Mouse (Mus musculus): Measurements from ENCODE around the gene Cdc6. TPM values are rescaled to one million over a fixed set of nuclear protein-coding genes. Genes with fewer than 3 reads are reported as not detected.
"Not testable (repeated sequence)": the region's sequence is repeated elsewhere in the genome, so short reads cannot be mapped to it uniquely, and the experiment has no call there.

The Cdc6 gene
- total and polyA plus RNA-seq, 2 experiments from 2014 or later, result 1.3 to 2.3 TPM

DNA sequence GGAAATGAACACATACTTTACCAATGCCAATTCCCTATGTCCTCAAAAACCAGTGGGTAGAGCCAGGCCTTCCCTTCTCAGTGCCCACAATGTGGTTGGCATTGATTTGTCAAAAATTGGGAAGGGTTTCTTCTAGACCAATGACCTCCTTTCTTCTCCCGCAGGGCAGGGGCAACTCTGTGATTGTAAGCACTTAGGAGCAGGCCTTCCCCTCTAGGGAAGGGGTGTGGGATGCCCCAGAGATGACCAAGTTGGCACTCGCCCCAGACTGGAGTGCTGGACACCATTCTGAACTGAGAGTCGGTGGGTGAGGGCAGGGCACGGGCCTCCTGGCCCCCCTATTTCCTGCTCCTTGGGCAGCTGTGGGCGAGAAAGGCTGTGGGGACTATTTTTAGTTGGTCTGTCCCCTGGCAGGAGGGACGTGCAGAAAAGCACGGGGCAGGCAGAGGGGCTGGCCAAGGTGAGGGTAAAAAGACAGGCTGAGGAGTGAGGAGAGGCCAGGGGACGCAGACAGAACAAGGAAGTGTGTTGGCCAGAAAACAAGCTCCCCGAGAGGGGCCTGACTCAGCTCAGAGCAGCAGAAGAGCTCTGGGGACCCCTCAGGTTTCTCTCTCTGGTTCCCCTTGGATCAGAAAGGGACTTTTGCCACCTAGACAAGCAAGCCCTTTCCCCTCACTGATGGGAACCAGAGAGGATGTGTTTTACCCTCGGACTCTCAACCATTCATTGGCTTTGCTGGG, 23.3 kb downstream of the Cdc6 start:
- no peak overlapping the region for H3K9ac ChIP-seq
- TF ChIP-seq CTCF (IDR thresholded peaks at IDR 0.05; ENCODE audit: low read depth), result no peak
- no peaks in the 10 kb centered on the region; the same call in 1 of the 2 replicates for H3K27me3 ChIP-seq (ENCODE audit: insufficient read depth, low read length)
- H3K4me2 ChIP-seq (ENCODE audit: low read depth), result no peak overlapping the region
- H3K27ac ChIP-seq (ENCODE audit: low read depth, low read length), result no peak overlapping the region
- no peak overlapping the region for H3K4me3 ChIP-seq (ENCODE audit: low read depth, low read length)
- 37% methylated on average over 10 of the region's 10 CpGs for WGBS
- H3K4me1 ChIP-seq (ENCODE audit: insufficient read depth), result peaks cover 17% of the 10 kb centered on the region
- ATAC-seq (no peak), DNase-seq (no peak)
- H3K9me3 ChIP-seq (ENCODE audit: low read length), result no peaks in the 10 kb centered on the region
- no peaks in the 10 kb centered on the region for H3K36me3 ChIP-seq (ENCODE audit: insufficient read depth)

DNA sequence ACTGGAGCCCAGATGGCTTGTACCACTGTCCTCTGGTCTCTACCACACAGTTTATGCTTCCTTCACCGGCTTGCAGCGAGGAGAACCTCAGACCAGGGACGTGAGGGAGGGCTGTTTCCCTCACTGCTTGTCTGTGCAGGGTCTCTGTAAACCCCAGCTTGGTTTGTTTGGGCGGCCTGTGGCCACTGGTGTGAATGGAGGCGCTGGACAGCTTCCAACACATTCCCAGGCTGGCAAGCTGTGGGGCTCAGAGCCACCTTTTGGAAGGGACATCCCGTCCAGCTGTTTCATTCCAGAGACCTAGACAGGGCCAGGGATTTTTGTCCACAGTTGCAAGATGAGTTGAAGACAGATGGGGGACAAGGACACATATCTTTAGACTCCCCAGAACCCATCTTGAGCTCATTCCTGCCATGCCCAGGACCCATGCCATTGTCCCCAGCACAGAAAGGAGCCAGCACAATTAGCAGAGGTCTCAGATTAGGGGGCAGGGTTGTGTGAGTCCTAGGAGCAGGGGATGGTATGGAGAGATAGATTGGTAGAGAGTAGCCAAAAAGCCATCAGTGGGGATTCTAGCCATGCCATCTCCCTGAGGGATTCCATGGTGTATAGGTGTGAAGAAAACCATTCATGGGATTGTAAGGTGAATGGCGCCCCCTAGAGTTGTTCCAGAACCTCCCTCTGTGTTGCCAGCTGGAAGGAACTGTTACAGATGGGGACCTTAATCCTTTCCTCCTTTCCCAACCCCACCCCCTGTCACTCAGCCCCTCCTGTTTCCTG, 24.1 kb downstream of the Cdc6 start:
- H3K4me2 ChIP-seq (ENCODE audit: low read depth), result no peak overlapping the region
- DNase-seq (no peak), ATAC-seq (0 out of 2 replicates have a peak, but pooled peaks have one; percentile 5)
- 16% methylated on average over 7 of the region's 7 CpGs for WGBS
- H3K9ac ChIP-seq, result no peak overlapping the region
- H3K9me3 ChIP-seq (ENCODE audit: low read length), result no peaks in the 10 kb centered on the region
- H3K36me3 ChIP-seq (ENCODE audit: insufficient read depth), result no peaks in the 10 kb centered on the region
- H3K4me1 ChIP-seq (ENCODE audit: insufficient read depth), result peaks cover 20% of the 10 kb centered on the region
- H3K4me3 ChIP-seq (ENCODE audit: low read depth, low read length), result no peak overlapping the region
- H3K27ac ChIP-seq (ENCODE audit: low read depth, low read length), result no peak overlapping the region
- peak; percentile 22; the same call in 1 of the 2 replicates for TF ChIP-seq CTCF (IDR thresholded peaks at IDR 0.05; ENCODE audit: low read depth)
- H3K27me3 ChIP-seq (ENCODE audit: insufficient read depth, low read length), result no peaks in the 10 kb centered on the region; the same call in 1 of the 2 replicates

DNA sequence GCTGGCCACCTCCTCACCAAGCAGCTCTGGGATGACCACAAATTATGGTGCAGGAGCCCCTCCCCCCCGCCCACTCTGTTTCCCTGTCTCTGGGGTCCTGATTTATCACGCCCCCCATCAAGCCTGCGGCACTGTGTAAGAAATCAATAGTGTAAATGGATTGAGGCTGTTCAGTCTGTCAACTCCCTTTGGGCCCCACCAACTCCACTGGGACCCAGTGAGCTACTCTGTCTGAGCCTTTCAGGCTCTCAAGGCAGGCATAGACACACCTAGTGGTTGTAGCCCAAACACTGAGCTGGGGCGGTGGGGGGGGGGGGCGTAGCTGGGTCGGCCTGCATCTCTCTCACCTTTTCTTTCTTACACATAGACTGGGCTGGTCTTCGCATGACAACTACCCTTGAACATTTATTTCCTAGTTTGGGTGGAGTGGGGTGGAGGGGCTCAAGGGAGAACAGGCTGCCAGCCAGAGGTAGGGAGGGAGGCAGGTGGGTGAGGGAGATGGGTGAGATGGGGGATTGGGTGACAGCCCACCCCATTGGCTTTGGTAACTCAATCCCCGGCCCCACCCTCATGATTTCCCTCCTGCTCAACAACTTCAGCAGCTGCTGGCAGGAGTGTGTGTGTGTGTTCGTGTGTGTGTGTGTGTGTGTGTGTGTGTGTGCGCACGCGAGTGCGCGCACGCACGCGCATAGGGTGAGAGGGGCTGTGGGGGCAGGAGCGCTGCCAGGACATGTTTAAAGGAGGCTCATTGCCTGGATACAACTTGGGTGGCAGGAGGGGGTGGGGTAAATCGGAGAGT, 24.9 kb downstream of the Cdc6 start:
- ATAC-seq, result no peak
- Histone ChIP-seq H3K9me3 (ENCODE audit: low read length) (no peaks in the 10 kb centered on the region), H3K4me1 (ENCODE audit: insufficient read depth) (peaks cover 24% of the 10 kb centered on the region), H3K4me3 (ENCODE audit: low read depth, low read length) (no peak overlapping the region), H3K9ac (no peak overlapping the region), H3K27me3 (ENCODE audit: insufficient read depth, low read length) (no peaks in the 10 kb centered on the region; the same call in 1 of the 2 replicates), H3K4me2 (ENCODE audit: low read depth) (no peak overlapping the region), H3K27ac (ENCODE audit: low read depth, low read length) (no peak overlapping the region), H3K36me3 (ENCODE audit: insufficient read depth) (no peaks in the 10 kb centered on the region)
- 37% methylated on average over 19 of the region's 19 CpGs for WGBS
- DNase-seq, result no peak
- TF ChIP-seq CTCF (IDR thresholded peaks at IDR 0.05; ENCODE audit: low read depth), result no peak

DNA sequence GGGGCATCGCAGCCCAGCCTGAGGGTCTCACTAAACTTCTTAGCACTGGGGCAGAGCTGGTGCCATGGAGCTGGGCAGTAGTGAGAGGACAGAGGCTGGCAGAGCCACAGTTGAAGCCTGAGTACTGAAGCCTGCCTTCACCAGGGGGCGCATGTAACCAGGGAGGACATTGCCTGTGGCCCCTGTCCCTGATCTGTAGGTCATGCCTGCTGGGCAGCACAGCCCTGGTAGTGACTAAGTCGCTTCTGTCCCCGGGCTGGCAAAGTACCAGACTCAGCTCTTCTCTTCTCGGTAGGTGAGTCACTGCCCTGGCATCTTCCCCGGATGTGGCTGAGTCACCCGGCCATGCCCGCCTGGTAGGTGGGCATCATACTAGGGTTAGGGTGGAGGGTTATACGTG, 25.6 kb downstream of the Cdc6 start:
- ATAC-seq (no peak), DNase-seq (no peak)
- peaks cover 25% of the 10 kb centered on the region for H3K4me1 ChIP-seq (ENCODE audit: insufficient read depth)
- H3K27ac ChIP-seq (ENCODE audit: low read depth, low read length), result no peak overlapping the region
- H3K4me2 ChIP-seq (ENCODE audit: low read depth), result no peak overlapping the region
- no peak overlapping the region for H3K4me3 ChIP-seq (ENCODE audit: low read depth, low read length)
- no peaks in the 10 kb centered on the region for H3K9me3 ChIP-seq (ENCODE audit: low read length)
- H3K36me3 ChIP-seq (ENCODE audit: insufficient read depth), result no peaks in the 10 kb centered on the region
- 47% methylated on average over 9 of the region's 9 CpGs for WGBS
- peak; percentile 56 for TF ChIP-seq CTCF (IDR thresholded peaks at IDR 0.05; ENCODE audit: low read depth)
- H3K27me3 ChIP-seq (ENCODE audit: insufficient read depth, low read length), result no peaks in the 10 kb centered on the region; the same call in 1 of the 2 replicates
- H3K9ac ChIP-seq, result no peak overlapping the region

DNA sequence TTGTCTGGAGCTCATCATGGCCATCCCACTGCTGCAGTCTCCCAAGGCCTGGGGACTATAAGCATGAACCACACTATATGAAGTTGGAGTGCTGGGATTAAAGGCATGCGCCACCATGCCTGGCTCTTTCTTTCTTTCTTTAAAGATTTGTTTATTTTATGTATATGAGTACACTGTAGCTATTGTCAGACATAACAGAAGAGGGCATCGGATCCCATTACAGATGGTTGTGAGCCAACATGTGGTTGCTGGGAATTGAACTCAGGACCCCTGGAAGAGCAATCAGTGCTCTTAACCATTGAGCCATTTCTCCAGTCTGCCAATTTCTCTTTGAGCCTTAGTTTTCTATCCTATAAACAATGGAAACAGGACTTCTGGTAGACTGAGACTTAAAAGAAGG, 26.2 kb downstream of the Cdc6 start:
- H3K9ac ChIP-seq; H3K27ac ChIP-seq (ENCODE audit: low read depth, low read length); H3K4me3 ChIP-seq (ENCODE audit: low read depth, low read length); H3K9me3 ChIP-seq (ENCODE audit: low read length); ATAC-seq; DNase-seq; H3K4me2 ChIP-seq (ENCODE audit: low read depth); H3K27me3 ChIP-seq (ENCODE audit: insufficient read depth, low read length); H3K36me3 ChIP-seq (ENCODE audit: insufficient read depth): not testable (repeated sequence)
- WGBS, result 84% methylated on average over 2 of the region's 2 CpGs
- H3K4me1 ChIP-seq (ENCODE audit: insufficient read depth), result peaks cover 28% of the 10 kb centered on the region

DNA sequence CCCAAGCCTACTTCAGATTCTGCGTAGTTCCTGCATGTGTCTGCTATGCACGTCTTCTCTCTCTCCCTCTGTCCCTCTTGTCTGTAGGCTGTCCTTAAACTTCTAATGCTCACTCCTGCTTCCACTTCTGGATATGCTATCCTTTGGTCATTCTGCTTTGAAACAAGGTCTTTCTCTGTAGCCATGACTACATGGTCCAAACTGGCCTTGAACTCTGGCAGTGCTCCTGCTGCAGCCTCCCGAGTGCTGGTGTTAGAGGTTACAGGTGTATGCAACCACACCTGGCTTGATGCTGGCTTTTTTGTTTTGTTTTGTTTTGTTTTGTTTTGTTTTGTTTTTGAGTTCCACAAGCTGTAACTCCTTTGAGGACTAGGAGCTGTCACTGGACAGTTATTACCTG, 26.8 kb downstream of the Cdc6 start:
- Histone ChIP-seq H3K27ac (ENCODE audit: low read depth, low read length) (no peak overlapping the region), H3K9ac (no peak overlapping the region), H3K9me3 (ENCODE audit: low read length) (no peaks in the 10 kb centered on the region), H3K36me3 (ENCODE audit: insufficient read depth) (no peaks in the 10 kb centered on the region), H3K4me2 (ENCODE audit: low read depth) (no peak overlapping the region), H3K27me3 (ENCODE audit: insufficient read depth, low read length) (no peaks in the 10 kb centered on the region; the same call in 1 of the 2 replicates), H3K4me3 (ENCODE audit: low read depth, low read length) (no peak overlapping the region), H3K4me1 (ENCODE audit: insufficient read depth) (peaks cover 24% of the 10 kb centered on the region; the same call in 1 of the 2 replicates)
- TF ChIP-seq CTCF (IDR thresholded peaks at IDR 0.05; ENCODE audit: low read depth), result no peak
- no peak for DNase-seq
- no peak for ATAC-seq
- 87% methylated on average over 3 of the region's 3 CpGs for WGBS
